Mouse (Mus musculus): ENCODE data around the gene Hsd17b3. TPM values are rescaled to one million over a fixed set of nuclear protein-coding genes. Genes with fewer than 3 reads are reported as not detected.
"Not testable (repeated sequence)": the region's sequence is repeated elsewhere in the genome, so short reads cannot be mapped to it uniquely, and the experiment has no call there.

The Hsd17b3 gene
- total RNA-seq, 2 experiments from 2014 or later = not detected

DNA sequence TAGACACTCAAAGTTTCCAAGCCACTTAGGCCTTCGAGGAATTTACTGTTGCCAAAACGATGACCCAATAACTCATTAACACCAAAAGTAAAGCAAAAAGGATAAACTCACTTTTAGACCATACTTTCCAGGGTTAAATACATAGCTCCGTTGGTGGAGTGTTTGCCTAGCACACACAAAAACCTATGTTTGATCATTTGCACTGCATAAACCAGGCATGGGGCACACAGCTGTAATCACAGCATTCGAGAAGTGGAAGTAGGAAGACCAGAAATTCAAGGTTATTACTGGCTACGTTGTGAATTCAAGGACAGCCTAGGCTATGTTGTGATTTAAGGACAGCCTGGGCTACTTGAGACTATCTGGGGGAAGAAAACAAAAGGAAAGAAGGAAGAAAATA lies 1.2 kb upstream of the Hsd17b3 start:
- DNase-seq (ENCODE audit: extremely low spot score in 1 of 2, low spot score in 2 of 2) = no peak
- intact Hi-C loops (cut with DNase I) = no loop called here

DNA sequence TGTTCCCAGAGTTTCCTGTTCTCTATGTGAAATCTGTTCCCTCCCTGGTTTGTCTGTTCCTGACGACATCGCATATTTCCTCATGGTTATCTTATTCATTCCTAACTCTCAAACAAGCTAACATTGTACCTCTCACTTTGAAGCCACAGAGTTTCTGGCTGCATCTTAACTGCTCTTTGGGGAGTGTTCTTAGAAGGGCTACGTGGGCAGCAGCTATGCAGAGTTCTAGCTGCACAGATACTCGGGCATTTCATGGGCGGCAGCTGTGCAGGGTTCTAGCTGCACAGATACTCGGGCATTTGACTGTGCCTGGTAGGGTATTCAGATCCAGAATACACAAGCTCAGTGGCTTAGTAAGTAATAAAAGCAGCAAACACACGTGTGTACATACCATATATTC lies 973 bp downstream of the Hsd17b3 start:
- no peak for DNase-seq (ENCODE audit: extremely low spot score in 1 of 2, low spot score in 2 of 2)
- intact Hi-C loops (cut with DNase I) = no loop called here

DNA sequence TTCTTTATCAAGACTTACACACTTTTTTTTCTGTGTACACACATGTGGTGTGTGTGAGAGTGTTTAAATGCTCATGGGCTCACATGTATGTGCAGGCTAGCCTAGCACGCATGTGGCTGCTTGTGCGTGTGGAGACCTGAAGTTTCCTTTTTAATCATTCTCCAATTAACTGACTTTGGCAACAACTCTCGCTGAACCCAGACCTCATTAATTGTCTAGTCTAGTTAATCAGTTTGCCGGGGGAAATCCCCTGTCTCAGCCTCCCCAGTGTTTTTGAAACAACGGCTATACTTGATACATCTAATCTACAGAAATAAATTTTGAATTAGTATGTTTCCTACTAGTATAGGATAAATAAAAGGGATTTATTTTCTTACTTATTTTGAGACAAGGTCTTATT lies 3.0 kb downstream of the Hsd17b3 start:
- intact Hi-C loops (cut with DNase I) = no loop called here
- no peak for DNase-seq (ENCODE audit: extremely low spot score in 1 of 2, low spot score in 2 of 2)

GRCm38 (mm10) chr13:64083331-64083730 lies 5.7 kb downstream of the Hsd17b3 start:
- intact Hi-C loops (cut with DNase I) = no loop called here
- no peak for DNase-seq (ENCODE audit: extremely low spot score in 1 of 2, low spot score in 2 of 2)

DNA sequence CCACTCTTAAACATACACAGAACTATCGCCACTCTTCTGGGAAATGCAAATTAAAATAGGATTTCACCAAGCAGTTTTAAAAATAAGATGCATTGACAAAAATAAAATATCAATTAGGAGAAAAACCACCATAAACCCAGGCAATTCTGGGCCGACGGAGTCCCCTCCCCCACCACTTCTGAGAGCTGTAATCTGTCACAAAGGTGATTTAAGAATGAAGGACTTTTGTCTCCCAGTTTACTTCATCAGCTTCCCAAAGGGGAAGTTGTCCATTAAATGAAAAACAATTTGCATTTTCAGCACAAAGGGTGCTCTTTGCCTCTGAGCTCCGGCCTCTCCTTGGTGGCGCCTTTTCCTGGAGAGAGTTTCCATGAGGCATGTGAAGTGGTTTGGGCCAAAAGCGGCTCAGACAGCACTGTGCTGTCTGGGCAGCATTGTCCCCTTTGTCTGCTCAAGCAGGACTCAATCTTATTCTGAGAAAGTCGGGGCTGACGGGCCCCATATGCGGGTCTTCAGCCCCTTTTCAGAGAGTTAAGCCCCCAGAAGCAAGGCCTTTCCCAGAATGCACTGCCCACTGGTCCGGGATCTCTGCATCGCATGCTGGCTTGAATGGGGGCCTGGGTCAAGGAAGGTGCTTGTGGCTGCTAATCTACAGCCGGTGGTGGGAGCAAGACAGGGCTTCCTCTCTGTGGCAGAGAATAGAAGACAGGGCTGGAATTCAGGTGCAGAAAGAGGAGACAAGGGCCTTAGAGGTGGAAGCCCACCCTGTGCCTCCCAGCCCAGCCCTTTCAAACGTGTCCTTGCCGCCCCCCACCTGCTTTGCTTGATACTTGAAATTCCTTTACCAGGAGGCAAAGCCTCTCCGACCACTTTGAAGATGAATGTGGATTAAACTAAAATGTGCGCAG lies 7.8 kb downstream of the Hsd17b3 start:
- intact Hi-C loops (cut with DNase I) = no loop called here
- no peak for DNase-seq (ENCODE audit: extremely low spot score in 1 of 2, low spot score in 2 of 2)

DNA sequence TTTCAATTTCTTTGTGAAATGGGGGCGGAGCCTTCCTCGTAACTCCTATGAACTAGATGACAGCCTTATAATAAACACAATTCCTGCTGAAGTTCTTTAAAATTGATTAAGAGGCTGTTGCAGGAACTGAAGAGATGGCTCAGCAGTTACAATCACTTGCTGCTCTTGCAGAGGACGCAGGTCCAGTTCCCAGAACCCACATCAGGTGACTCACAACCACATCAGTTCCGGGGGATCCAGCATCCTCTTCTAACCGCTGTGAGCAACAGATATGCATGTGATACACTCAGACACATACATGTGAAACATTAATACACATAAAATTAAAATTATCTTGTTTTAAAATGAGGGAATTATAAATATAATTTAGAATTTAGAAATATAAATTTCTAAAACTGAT lies 11.4 kb downstream of the Hsd17b3 start:
- no peak for DNase-seq (ENCODE audit: extremely low spot score in 1 of 2, low spot score in 2 of 2)
- intact Hi-C loops (cut with DNase I) = no loop called here

GRCm38 (mm10) chr13:64076074-64076473 lies 13.0 kb downstream of the Hsd17b3 start:
- DNase-seq (ENCODE audit: extremely low spot score in 1 of 2, low spot score in 2 of 2) = no peak
- intact Hi-C loops (cut with DNase I) = no loop called here

DNA sequence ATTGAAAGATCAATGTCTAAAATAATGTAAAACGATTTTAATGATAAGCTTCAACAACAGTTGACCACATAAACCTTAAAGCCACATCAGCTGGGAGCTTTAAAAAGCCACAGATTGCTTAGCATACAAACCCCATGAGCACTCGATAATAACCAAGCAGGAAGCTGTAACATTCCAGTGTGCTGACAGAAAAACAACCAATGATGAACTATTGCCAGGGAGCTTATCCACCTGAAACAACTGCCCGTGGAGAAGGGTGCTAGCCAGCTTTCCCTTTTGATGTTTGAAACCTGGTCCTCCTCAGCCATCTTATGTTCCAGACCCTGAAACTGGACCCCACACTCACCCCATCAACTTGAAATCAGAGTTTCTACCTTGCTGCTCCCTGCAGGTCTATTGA lies 22.4 kb downstream of the Hsd17b3 start:
- intact Hi-C loops (cut with DNase I) = no loop called here

DNA sequence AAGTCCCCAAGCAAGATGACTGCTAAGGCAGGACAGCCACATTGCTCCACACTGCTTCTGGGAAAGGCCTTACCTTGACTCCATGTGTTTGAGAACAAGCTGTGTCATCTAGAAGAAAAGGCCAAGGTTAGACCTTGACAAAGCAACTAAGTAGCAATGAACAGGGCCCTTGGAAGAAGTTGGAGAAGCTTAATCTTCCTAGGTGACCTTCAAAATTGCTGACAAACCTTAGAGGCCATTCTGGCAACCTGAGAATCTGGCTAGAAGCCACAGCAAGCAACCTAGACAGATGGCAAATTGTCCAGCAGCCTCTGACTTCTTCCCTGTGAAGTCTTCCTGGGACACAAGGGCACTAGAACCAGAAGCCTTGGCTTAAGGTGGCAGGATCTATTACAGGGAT lies 24.8 kb downstream of the Hsd17b3 start:
- no peak for DNase-seq (ENCODE audit: extremely low spot score in 1 of 2, low spot score in 2 of 2)
- intact Hi-C loops (cut with DNase I) = no loop called here

More for the DNA sequence above, 22.4 kb downstream of the Hsd17b3 start:
- DNase-seq (ENCODE audit: extremely low spot score in 1 of 2, low spot score in 2 of 2) = no peak

GRCm38 (mm10) chr13:64060935-64061506 lies 28.0 kb downstream of the Hsd17b3 start:
- no peak for DNase-seq (ENCODE audit: extremely low spot score in 1 of 2, low spot score in 2 of 2)
- intact Hi-C loops (cut with DNase I) = no loop called here

DNA sequence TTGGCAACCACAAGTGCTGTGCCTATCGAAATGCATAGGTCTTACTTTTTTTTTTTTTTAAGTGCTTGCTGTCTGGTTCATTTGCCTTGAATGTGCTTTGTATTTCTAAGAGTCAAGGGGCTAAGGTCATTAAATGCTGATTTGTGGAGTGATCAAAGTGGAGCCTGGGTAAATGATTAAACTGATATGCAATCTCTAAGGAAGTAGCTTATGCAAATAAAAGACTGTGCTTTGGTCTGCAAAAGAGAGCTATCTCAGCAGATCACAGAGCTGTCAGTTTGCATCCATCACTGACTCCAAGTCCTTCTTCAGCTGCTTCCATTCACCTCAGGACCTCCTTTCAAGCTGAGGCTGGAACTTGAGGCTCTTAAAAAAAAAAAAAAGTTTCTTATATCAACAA lies 35.1 kb downstream of the Hsd17b3 start:
- intact Hi-C loops (cut with DNase I) = no loop called here
- DNase-seq (ENCODE audit: extremely low spot score in 1 of 2, low spot score in 2 of 2) = no peak

DNA sequence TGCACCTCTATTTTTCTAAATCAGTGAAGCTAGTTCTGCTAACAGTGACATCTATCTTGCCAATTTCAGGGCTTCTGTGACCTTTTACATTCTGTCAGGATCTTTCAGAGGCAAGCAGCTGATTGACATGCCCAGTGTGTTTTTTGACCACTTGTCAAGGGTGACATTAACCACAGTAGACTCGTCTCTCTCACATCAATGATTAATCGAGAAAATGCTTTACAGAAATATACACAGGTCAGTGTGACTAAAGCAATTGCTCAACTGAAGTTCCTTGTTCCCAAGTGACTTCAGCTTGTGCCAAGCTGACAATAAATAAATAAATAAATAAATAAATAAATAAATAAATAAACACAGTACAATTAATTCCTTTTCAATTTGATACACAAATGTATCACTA lies 36.7 kb downstream of the Hsd17b3 start:
- DNase-seq (ENCODE audit: extremely low spot score in 1 of 2, low spot score in 2 of 2); intact Hi-C loops (cut with DNase I): not testable (repeated sequence)

DNA sequence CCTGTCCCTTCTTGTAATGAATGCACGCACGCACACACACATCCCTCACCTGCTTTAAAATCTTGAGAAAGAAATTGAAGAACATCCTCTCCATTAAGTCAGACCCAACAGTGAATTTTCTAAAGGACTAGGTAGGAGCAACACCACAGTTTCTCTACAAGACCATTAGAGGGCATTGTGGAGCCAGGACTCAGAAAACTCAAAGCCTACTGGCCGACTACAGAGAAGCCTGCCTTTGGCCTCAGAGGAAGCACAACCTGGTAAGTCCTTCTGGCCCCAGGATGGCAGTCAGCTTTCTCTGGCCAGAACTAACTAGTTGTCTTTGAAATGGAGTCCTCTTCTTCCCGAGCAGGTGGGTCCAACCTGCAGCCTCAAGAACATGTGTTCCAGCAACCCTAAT lies 38.1 kb downstream of the Hsd17b3 start:
- intact Hi-C loops (cut with DNase I) = loop anchor here (2.0 kb wide), 1 partner anchor 42 kb away; no protein-coding TSS in a partner anchor
- DNase-seq (ENCODE audit: extremely low spot score in 1 of 2, low spot score in 2 of 2) = no peak

DNA sequence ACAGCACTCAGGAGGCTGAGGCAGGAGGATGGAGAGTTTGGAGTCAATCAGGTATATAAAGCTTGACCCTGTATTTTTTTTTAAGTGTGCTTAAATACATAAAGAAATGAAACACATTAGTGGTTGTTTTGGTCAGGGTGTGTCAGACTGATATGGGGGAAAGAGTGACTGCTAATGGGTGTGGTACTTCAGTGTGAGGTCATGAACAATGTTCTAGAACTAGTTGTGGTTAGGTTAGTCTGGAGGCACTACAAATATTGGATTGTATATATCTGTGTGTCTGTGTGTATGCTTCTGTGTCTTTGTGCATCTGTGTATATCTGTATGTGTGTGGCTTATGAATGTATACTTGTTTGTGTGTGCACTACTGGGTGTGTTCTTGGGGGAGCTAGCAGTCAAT lies 39.5 kb downstream of the Hsd17b3 start:
- intact Hi-C loops (cut with DNase I) = no loop called here
- DNase-seq (ENCODE audit: extremely low spot score in 1 of 2, low spot score in 2 of 2) = no peak

DNA sequence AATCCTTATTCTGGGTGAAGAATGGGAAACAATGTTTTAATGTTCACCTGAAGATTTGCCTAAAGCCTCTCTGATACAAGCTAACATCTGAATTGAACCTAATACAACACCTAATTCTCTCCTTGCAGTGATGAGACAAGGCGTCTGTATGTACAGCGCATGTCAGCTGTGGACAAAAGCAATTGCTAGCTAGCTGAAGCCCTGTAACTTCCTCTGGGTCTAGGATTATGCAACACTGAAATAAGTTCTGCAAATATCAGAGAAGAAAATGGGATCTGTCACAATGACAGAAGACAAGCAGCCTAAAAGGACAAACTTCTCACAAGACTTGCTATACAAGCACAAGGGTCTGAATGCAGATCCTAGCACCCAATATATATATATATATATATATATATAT lies 40.6 kb downstream of the Hsd17b3 start:
- DNase-seq (ENCODE audit: extremely low spot score in 1 of 2, low spot score in 2 of 2) = no peak
- intact Hi-C loops (cut with DNase I) = no loop called here

DNA sequence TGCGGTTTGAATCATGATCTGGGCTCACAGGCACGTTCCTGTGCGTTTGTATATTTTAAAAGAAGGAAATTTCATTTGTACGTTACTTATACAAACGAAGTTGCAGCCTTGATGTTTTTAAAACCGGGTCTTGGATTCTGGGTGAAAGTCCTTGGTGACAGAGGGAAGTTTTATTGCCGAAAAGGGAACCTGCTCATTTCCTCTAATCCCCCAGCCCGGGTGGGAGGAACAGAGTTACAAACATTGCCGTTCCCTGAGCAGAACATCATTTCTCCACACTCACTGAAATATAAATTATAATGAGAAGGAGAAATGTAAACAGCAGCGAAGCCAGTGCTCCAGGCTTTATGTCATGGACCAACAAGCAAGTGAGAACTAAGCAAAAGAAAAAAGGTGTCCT lies 49.1 kb downstream of the Hsd17b3 start:
- intact Hi-C loops (cut with DNase I) = no loop called here
- no peak for DNase-seq (ENCODE audit: extremely low spot score in 1 of 2, low spot score in 2 of 2)

- intact Hi-C loops (cut with DNase I) = no loop called here
- no peak for DNase-seq (ENCODE audit: extremely low spot score in 1 of 2, low spot score in 2 of 2)
Measured at GRCm38 (mm10) chr13:64038114-64038513, 50.9 kb downstream of the Hsd17b3 start.

- intact Hi-C loops (cut with DNase I) = no loop called here
Measured at GRCm38 (mm10) chr13:64036079-64037011, 52.7 kb downstream of the Hsd17b3 start.

GRCm38 (mm10) chr13:64035036-64035435 lies 54.0 kb downstream of the Hsd17b3 start:
- peak in 1 of 2 experiments; percentile 49 for DNase-seq (ENCODE audit: extremely low spot score in 1 of 2, low spot score in 2 of 2)
- intact Hi-C loops (cut with DNase I) = no loop called here

More at GRCm38 (mm10) chr13:64036079-64037011, 52.7 kb downstream of the Hsd17b3 start:
- DNase-seq (ENCODE audit: extremely low spot score in 1 of 2, low spot score in 2 of 2) = peak; percentile 48 to 75

Data from left cerebral cortex, postnatal 10 days (tissue).